Mouse (Mus musculus) liver, embryonic 12.5 days (tissue): ENCODE data around the gene Asrgl1. TPM values are rescaled to one million over a fixed set of nuclear protein-coding genes. Genes with fewer than 3 reads are reported as not detected.

Experiments used
- ATAC-seq: fragments of 200-750 bp; cut with Nextera tagmentation; 2 replicates; pipeline ENCODE4 v1.8.0; 2017; ENCODE audit warnings: moderate number of reproducible peaks, mild to moderate bottlenecking, moderate library complexity
- H3K27ac ChIP-seq: fragments of 300-500 bp; sonication (generic); 2 replicates; pipeline ENCODE4 v1.5.1; 2016; ENCODE audit warnings: mild to moderate bottlenecking
- H3K27me3 ChIP-seq: fragments of 300-500 bp; sonication (generic); replicated peaks from 2 replicates; pipeline ENCODE4 v1.6.1; 2016; ENCODE audit warnings: mild to moderate bottlenecking, moderate library complexity
- H3K36me3 ChIP-seq: fragments of 300-500 bp; sonication (generic); 2 replicates; pipeline ENCODE4 v1.6.1; 2016; ENCODE audit warnings: mild to moderate bottlenecking, moderate library complexity
- H3K4me1 ChIP-seq: fragments of 300-500 bp; sonication (generic); 2 replicates; pipeline ENCODE4 v1.6.1; 2016
- H3K4me2 ChIP-seq: fragments of 300-500 bp; sonication (generic); 2 replicates; pipeline ENCODE4 v1.6.1; 2016; ENCODE audit warnings: mild to moderate bottlenecking, moderate library complexity
- H3K4me3 ChIP-seq: fragments of 300-500 bp; sonication (generic); 2 replicates; pipeline ENCODE4 v1.5.1; 2016; ENCODE audit warnings: mild to moderate bottlenecking, moderate library complexity
- H3K9ac ChIP-seq: fragments of 300-500 bp; sonication (generic); 2 replicates; pipeline ENCODE4 v1.6.1; 2016; ENCODE audit warnings: mild to moderate bottlenecking, moderate library complexity
- H3K9me3 ChIP-seq: fragments of 300-500 bp; sonication (generic); replicated peaks from 2 replicates; pipeline ENCODE4 v1.6.1; 2016; ENCODE audit warnings: mild to moderate bottlenecking, moderate library complexity
- WGBS: fragments of 180-500 bp; shearing (Covaris S2); methylation state at CpG from one replicate; pipeline ENCODE4 v1.1.7; 2016; ENCODE audit not compliant: insufficient replicate concordance; 5-methylcytosine and 5-hydroxymethylcytosine counted together
- polyA plus RNA-seq: library from polyadenylated mRNA; unstranded; fragments of >200 nt; fragmentation: Nextera tagmentation; extraction: Ambion mirVana; gene quantifications from 2 replicates; pipeline ENCODE4 v1.2.1, GENCODE M21; 2016

Gene Asrgl1
- polyA plus RNA-seq, 1 experiment from 2014 or later: 13.2 TPM

DNA sequence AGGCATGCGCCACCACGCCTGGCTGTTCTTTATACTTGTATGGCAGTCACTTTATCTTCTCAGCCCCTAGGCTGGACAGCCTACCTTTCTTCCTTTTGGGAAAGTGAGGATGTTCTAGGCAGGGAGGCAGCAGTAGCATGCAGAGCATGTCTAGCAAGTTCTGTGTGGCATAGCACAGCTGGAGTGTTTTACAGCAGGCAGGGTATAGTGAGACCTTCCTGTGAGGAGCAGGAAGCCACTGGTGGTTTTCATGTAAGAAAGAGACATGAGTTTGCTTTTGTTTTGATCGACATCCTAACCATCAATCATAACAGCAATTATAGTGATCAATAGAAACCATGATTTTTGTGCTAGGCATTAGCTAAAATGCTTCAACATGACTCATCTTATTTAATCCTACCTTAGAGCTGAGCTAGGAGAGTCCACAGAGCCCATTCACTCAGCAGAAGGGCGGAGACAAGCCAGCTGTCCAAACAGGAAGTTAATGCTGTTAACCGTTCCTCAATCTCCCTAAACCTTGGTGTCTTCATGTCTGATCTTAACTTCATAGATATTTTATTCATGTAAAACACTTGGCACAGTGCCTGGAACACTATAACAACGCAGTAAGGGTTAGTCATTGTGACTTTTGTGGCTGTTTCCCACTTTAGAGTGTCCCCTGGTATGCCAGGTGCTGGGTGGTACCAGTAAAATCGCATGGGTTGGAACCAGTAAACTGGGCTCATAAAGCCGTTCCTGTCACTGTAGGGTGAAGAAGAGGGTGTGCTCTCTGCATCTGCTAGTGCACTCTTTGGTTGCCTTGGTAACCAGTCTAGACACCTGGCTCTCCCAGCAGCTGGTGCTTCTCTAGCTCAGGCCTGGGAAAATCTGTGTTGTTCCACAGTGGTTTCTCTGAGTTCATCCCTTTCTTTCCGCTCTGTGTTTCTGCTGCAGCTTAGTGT lies 69.5 kb downstream of the Asrgl1 start:
- no peak overlapping the region for H3K4me2 ChIP-seq
- no peak for ATAC-seq
- WGBS: 39% methylated on average over 9 of the region's 9 CpGs
- peaks cover 12% of the 10 kb centered on the region for H3K4me1 ChIP-seq
- H3K27ac ChIP-seq: no peak overlapping the region
- no peaks in the 10 kb centered on the region for H3K9me3 ChIP-seq
- H3K36me3 ChIP-seq: no peaks in the 10 kb centered on the region
- H3K9ac ChIP-seq: no peak overlapping the region
- H3K27me3 ChIP-seq: no peaks in the 10 kb centered on the region
- H3K4me3 ChIP-seq: no peak overlapping the region

GRCm38 (mm10) chr19:9063831-9064230 lies 71.6 kb downstream of the Asrgl1 start:
- H3K9me3 ChIP-seq: no peaks in the 10 kb centered on the region
- no peak overlapping the region for H3K9ac ChIP-seq
- H3K27ac ChIP-seq: no peak overlapping the region
- peaks cover 13% of the 10 kb centered on the region for H3K4me1 ChIP-seq
- no peaks in the 10 kb centered on the region for H3K27me3 ChIP-seq
- H3K4me3 ChIP-seq: no peak overlapping the region
- no peaks in the 10 kb centered on the region for H3K36me3 ChIP-seq
- 73% methylated on average over 3 of the region's 3 CpGs for WGBS
- no peak for ATAC-seq
- H3K4me2 ChIP-seq: no peak overlapping the region

- ATAC-seq: no peak
- Histone ChIP-seq H3K27me3 (no peaks in the 10 kb centered on the region), H3K27ac (no peak overlapping the region), H3K9ac (no peak overlapping the region), H3K4me2 (no peak overlapping the region), H3K9me3 (no peaks in the 10 kb centered on the region), H3K4me3 (no peak overlapping the region), H3K36me3 (no peaks in the 10 kb centered on the region), H3K4me1 (peaks cover 19% of the 10 kb centered on the region)
- WGBS: 40% methylated on average over 2 of the region's 2 CpGs
Observed at GRCm38 (mm10) chr19:9062822-9063221, 72.6 kb downstream of the Asrgl1 start.

DNA sequence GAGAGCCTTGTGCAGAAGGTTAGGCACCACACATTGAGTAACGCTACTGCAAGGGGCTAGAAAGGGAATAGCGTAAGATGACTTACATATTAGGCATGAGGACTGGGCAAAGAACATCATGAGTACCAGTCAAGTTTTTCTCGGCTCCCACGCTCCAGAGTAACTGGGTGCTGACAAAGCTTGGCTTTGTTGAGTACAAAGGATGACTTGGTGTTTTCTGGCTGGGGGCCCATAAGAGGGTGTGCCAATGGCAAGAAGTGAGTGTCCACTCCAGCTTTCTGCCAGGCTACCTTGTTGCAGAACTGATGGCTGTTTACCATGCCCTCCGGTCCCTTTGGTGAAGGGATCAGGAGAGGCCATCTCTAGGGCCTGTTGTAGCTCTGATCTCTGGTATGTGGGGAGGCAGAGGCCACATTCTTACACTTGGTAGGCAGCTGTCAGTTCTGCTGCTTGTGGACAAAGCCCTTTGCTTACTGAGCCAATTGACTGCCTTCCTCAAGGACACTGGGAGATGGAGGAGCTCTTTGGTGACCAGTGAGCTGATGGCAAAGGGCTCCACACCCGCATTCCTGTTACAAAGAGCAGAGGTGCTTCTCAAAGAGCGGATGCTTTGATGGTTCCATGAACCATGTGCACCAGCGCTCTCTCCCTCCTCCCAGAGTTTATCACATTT lies 74.1 kb downstream of the Asrgl1 start:
- no peaks in the 10 kb centered on the region for H3K9me3 ChIP-seq
- no peak overlapping the region for H3K27ac ChIP-seq
- WGBS: 83% methylated on average over 8 of the region's 8 CpGs
- H3K4me2 ChIP-seq: no peak overlapping the region
- peaks cover 18% of the 10 kb centered on the region for H3K4me1 ChIP-seq
- ATAC-seq: no peak
- H3K4me3 ChIP-seq: no peak overlapping the region
- no peak overlapping the region for H3K9ac ChIP-seq
- H3K27me3 ChIP-seq: no peaks in the 10 kb centered on the region
- H3K36me3 ChIP-seq: no peaks in the 10 kb centered on the region

- Histone ChIP-seq H3K9me3 (no peaks in the 10 kb centered on the region), H3K36me3 (no peaks in the 10 kb centered on the region), H3K4me1 (peaks cover 15% of the 10 kb centered on the region; the same call in 1 of the 2 replicates), H3K9ac (no peak overlapping the region), H3K4me3 (no peak overlapping the region), H3K27me3 (no peaks in the 10 kb centered on the region), H3K4me2 (no peak overlapping the region), H3K27ac (no peak overlapping the region)
- no peak for ATAC-seq
- WGBS: 71% methylated on average over 4 of the region's 4 CpGs
Observed at GRCm38 (mm10) chr19:9060103-9060502, 75.3 kb downstream of the Asrgl1 start.

Other genes starting within 250 kb of the Asrgl1 start
- 107 and 111 TPM in 2 replicates for gene 1810009A15Rik, start 246.8 kb downstream of the Asrgl1 start, polyA plus RNA-seq
- gene Gm49416, start 246.7 kb downstream of the Asrgl1 start, polyA plus RNA-seq: not detected in 2 replicates
- gene Ints5, start 242.6 kb downstream of the Asrgl1 start, polyA plus RNA-seq: 39.9 and 40.8 TPM in 2 replicates
- gene Ganab, start 237.6 kb downstream of the Asrgl1 start, polyA plus RNA-seq: 61.9 TPM in 2 replicates
- gene B3gat3, start 215.3 kb downstream of the Asrgl1 start, polyA plus RNA-seq: 28.4 and 31.7 TPM in 2 replicates
- 3.0 and 3.4 TPM in 2 replicates for gene Rom1, start 206.3 kb downstream of the Asrgl1 start, polyA plus RNA-seq
- 21.3 and 23.0 TPM in 2 replicates for gene Eml3, start 206.1 kb downstream of the Asrgl1 start, polyA plus RNA-seq
- 138 and 140 TPM in 2 replicates for gene Mta2, start 193.8 kb downstream of the Asrgl1 start, polyA plus RNA-seq
- 26.0 and 27.7 TPM in 2 replicates for gene Tut1, start 181.8 kb downstream of the Asrgl1 start, polyA plus RNA-seq
- 358 and 366 TPM in 2 replicates for gene Eef1g, start 168.6 kb downstream of the Asrgl1 start, polyA plus RNA-seq
- 1.8 and 2.0 TPM in 2 replicates for gene Ahnak, start 146.4 kb downstream of the Asrgl1 start, polyA plus RNA-seq
- not detected in 2 replicates for gene Scgb1a1, start 47.7 kb downstream of the Asrgl1 start, polyA plus RNA-seq